Mouse (Mus musculus) liver, adult 2 months (tissue): ENCODE results near the gene Nfix.
A peak's percentile ranks its signal among the peaks of the same experiment; 100 is the strongest.

Experiments
- CTCF ChIP-seq: fragments of 200-500 bp; IDR thresholded peaks from 2 replicates; pipeline ENCODE4 v1.5.1; 2011; ENCODE audit warnings: low read depth, low read length, control low read depth
- POLR2A ChIP-seq: fragments of 200-500 bp; IDR thresholded peaks from 2 replicates; pipeline ENCODE4 v1.6.1; 2011; ENCODE audit warnings: low read length, control low read depth; ENCODE audit not compliant: insufficient read depth; ENCODE audit errors: extremely low read depth

DNA sequence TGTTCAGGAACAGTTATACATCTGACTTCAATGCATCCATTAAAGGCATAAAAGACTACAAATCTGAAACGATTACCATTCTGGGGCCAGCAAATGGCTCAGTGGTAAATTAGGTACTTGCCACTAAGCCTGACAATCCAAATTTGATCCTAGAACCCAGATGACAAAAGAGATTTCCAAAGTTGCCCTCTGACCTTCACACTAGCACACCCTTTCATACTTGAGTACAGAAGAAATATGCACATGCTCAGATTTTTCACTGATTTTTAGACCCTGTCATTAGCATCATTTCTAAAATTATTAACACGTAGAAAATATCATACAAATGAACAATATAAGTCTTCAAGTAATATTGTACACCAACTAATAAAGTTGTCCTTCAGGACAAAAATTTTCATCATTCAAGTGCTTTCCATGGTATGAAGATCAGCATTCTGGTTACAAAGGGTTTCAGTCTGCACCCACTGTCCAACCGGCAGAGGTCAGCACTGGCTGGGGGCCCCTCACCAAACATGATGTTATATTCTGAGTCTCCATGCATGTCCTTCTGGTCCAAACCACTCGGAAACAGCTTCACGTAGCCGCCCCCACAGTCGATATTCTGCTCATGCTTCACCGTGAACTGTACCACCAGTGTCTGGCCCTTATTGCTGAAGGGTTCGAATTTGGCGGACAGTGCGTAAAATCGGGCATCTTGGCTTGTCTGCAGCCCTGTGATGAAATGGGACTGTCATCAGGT, 45.4 kb upstream of the Nfix start:
- TF ChIP-seq POLR2A, result no peak
- TF ChIP-seq CTCF, result peak; percentile 46
